Mouse (Mus musculus) macrophage (primary cell): ENCODE data around the gene Ankrd10. TPM values are rescaled to one million over a fixed set of nuclear protein-coding genes. Genes with fewer than 3 reads are reported as not detected.
"Not testable (repeated sequence)": the region's sequence is repeated elsewhere in the genome, so short reads cannot be mapped to it uniquely, and the experiment has no call there.

ENCODE experiments used
- H3K27ac ChIP-seq: fragments of 350-480 bp; formaldehyde crosslinking; 2 replicates; pipeline ENCODE4 v1.9.0; 2021
- H3K36me3 ChIP-seq: fragments of 350-480 bp; formaldehyde crosslinking; 2 replicates; pipeline ENCODE4 v1.9.0; 2021; ENCODE audit errors: inconsistent target
- H3K4me3 ChIP-seq: fragments of 350-480 bp; formaldehyde crosslinking; 2 replicates; pipeline ENCODE4 v1.9.0; 2021; ENCODE audit errors: inconsistent target
- H3K79me2 ChIP-seq: fragments of 350-480 bp; formaldehyde crosslinking; 2 replicates; pipeline ENCODE4 v1.9.0; 2021; ENCODE audit errors: inconsistent target
- WGBS: methylation state at CpG from one replicate; pipeline ENCODE4 v1.1.7; 2026; ENCODE audit warnings: inconsistent platforms; ENCODE audit not compliant: missing documents; 5-methylcytosine and 5-hydroxymethylcytosine counted together
- polyA plus RNA-seq: library from polyadenylated mRNA; stranded (reverse); fragments of 250-400 nt; gene quantifications from 3 replicates; pipeline ENCODE4 v1.2.4, GENCODE M21; 2018; ENCODE audit warnings: inconsistent platforms
- total RNA-seq, 78 experiments: library from RNA; depleted of rRNA; stranded (reverse); fragments of 250-400 nt; gene quantifications; 1 replicate in 9 of 78; 2 replicates in 24 of 78; 3 replicates in 43 of 78; 4 replicates in 2 of 78; pipeline ENCODE4 v1.2.4; 2018; ENCODE audit warnings: inconsistent platforms in 56 of 78

The Ankrd10 gene
- 100 to 1,000 TPM in 2 of 26 experiments, 10 to 100 TPM in 24; 23.9 to 123 (median 69.8) TPM for total RNA-seq (2018; cell fraction: chromatin; rRNA removed)
- total RNA-seq (2018; cell fraction: cytosol; rRNA removed): 10 to 100 TPM in 2 of 26 experiments, 1 to 10 TPM in 24; 2.1 to 12.2 (median 5.8) TPM
- total RNA-seq (2018; cell fraction: nucleus; rRNA removed): 100 to 1,000 TPM in 1 of 26 experiments, 10 to 100 TPM in 25; 15.4 to 114 (median 45.7) TPM
- polyA plus RNA-seq: 4.2 to 13.7 TPM (median 11.4 TPM) in 3 replicates

- peak within 1 kb of the TSS; percentile 64 for H3K4me3 ChIP-seq
- peaks cover 41% of the 10 kb centered on the region for H3K79me2 ChIP-seq
- H3K27ac ChIP-seq: peak within 1 kb of the TSS; percentile 62
- H3K36me3 ChIP-seq: no peaks in the 10 kb centered on the region
- WGBS: under 1% methylated on average over 40 of the region's 40 CpGs
Observed at GRCm38 (mm10) chr8:11635611-11636081, at the start of gene Ankrd10. TSS of gene Ankrd10 (minus strand) at chr8:11635757.

- 87% methylated on average over 7 of the region's 7 CpGs for WGBS
- no peaks in the 10 kb centered on the region for H3K79me2 ChIP-seq
- no peak overlapping the region for H3K27ac ChIP-seq
- H3K4me3 ChIP-seq: no peak overlapping the region
- H3K36me3 ChIP-seq: no peaks in the 10 kb centered on the region
Observed at GRCm38 (mm10) chr8:11684558-11684957, 49.0 kb upstream of the Ankrd10 start.

GRCm38 (mm10) chr8:11668308-11668707, 32.8 kb upstream of the Ankrd10 start:
- Histone ChIP-seq H3K4me3 (no peak overlapping the region), H3K27ac (no peak overlapping the region), H3K36me3 (no peaks in the 10 kb centered on the region), H3K79me2 (no peaks in the 10 kb centered on the region)
- WGBS: 79% methylated on average over 2 of the region's 2 CpGs

- WGBS: 89% methylated on average over 20 of the region's 20 CpGs
- not testable (repeated sequence) for H3K79me2 ChIP-seq, H3K36me3 ChIP-seq, H3K27ac ChIP-seq, H3K4me3 ChIP-seq
Observed at GRCm38 (mm10) chr8:11666023-11666716, 30.6 kb upstream of the Ankrd10 start.

GRCm38 (mm10) chr8:11661969-11662368, 26.4 kb upstream of the Ankrd10 start:
- 94% methylated on average over 3 of the region's 3 CpGs for WGBS
- H3K27ac ChIP-seq: no peak overlapping the region
- H3K79me2 ChIP-seq: no peaks in the 10 kb centered on the region
- no peak overlapping the region for H3K4me3 ChIP-seq
- H3K36me3 ChIP-seq: no peaks in the 10 kb centered on the region

GRCm38 (mm10) chr8:11650021-11650420, 14.5 kb upstream of the Ankrd10 start:
- Histone ChIP-seq H3K36me3 (no peaks in the 10 kb centered on the region), H3K27ac (no peak overlapping the region), H3K79me2 (no peaks in the 10 kb centered on the region), H3K4me3 (no peak overlapping the region)
- 95% methylated on average over 5 of the region's 5 CpGs for WGBS

GRCm38 (mm10) chr8:11643123-11643522, 7.6 kb upstream of the Ankrd10 start:
- Histone ChIP-seq H3K36me3 (no peaks in the 10 kb centered on the region), H3K79me2 (no peaks in the 10 kb centered on the region), H3K4me3 (no peak overlapping the region), H3K27ac (no peak overlapping the region)
- WGBS: 77% methylated on average over 2 of the region's 2 CpGs

GRCm38 (mm10) chr8:11640606-11641005, 5.0 kb upstream of the Ankrd10 start:
- WGBS: 100% methylated on average over 2 of the region's 2 CpGs
- H3K27ac ChIP-seq: no peak overlapping the region
- no peaks in the 10 kb centered on the region for H3K79me2 ChIP-seq
- H3K4me3 ChIP-seq: no peak overlapping the region
- H3K36me3 ChIP-seq: no peaks in the 10 kb centered on the region

- Histone ChIP-seq H3K27ac (no peak overlapping the region), H3K79me2 (peaks cover 22% of the 10 kb centered on the region), H3K4me3 (no peak overlapping the region), H3K36me3 (no peaks in the 10 kb centered on the region)
- WGBS: 93% methylated on average over 7 of the region's 7 CpGs
Observed at GRCm38 (mm10) chr8:11637531-11637930, 2.0 kb upstream of the Ankrd10 start.

GRCm38 (mm10) chr8:11636324-11637057, 934 bp upstream of the Ankrd10 start:
- WGBS: 5% methylated on average over 30 of the region's 30 CpGs
- H3K27ac ChIP-seq: peak overlapping the region; percentile 62
- H3K4me3 ChIP-seq: peak overlapping the region; percentile 33
- H3K79me2 ChIP-seq: peaks cover 33% of the 10 kb centered on the region
- no peaks in the 10 kb centered on the region for H3K36me3 ChIP-seq

GRCm38 (mm10) chr8:11635012-11635577, 462 bp downstream of the Ankrd10 start:
- peaks cover 47% of the 10 kb centered on the region for H3K79me2 ChIP-seq
- no peak overlapping the region for H3K27ac ChIP-seq
- no peaks in the 10 kb centered on the region for H3K36me3 ChIP-seq
- peak overlapping the region; percentile 64 for H3K4me3 ChIP-seq
- WGBS: under 1% methylated on average over 69 of the region's 70 CpGs

GRCm38 (mm10) chr8:11634331-11635011, 1.1 kb downstream of the Ankrd10 start:
- WGBS: 1% methylated on average over 38 of the region's 39 CpGs

GRCm38 (mm10) chr8:11633414-11633813, 2.1 kb downstream of the Ankrd10 start:
- Histone ChIP-seq H3K27ac (no peak overlapping the region), H3K4me3 (no peak overlapping the region)
- 66% methylated on average over 5 of the region's 7 CpGs for WGBS

More at GRCm38 (mm10) chr8:11634331-11635011, 1.1 kb downstream of the Ankrd10 start:
- no peak overlapping the region for H3K27ac ChIP-seq
- H3K4me3 ChIP-seq: peak overlapping the region; percentile 64
- peaks cover 53% of the 10 kb centered on the region for H3K79me2 ChIP-seq
- no peaks in the 10 kb centered on the region for H3K36me3 ChIP-seq

GRCm38 (mm10) chr8:11632406-11632805, 3.2 kb downstream of the Ankrd10 start:
- 93% methylated on average over 2 of the region's 2 CpGs for WGBS
- Histone ChIP-seq H3K36me3 (peaks cover 13% of the 10 kb centered on the region; the same call in 1 of the 2 replicates), H3K27ac (no peak overlapping the region)

More at GRCm38 (mm10) chr8:11633414-11633813, 2.1 kb downstream of the Ankrd10 start:
- peaks cover 64% of the 10 kb centered on the region for H3K79me2 ChIP-seq
- peaks cover 6% of the 10 kb centered on the region; the same call in 1 of the 2 replicates for H3K36me3 ChIP-seq

More at GRCm38 (mm10) chr8:11632406-11632805, 3.2 kb downstream of the Ankrd10 start:
- no peak overlapping the region for H3K4me3 ChIP-seq
- H3K79me2 ChIP-seq: peaks cover 65% of the 10 kb centered on the region
